Mouse (Mus musculus) heart, postnatal 0 days (tissue): ENCODE data around the gene Ddrgk1.

ENCODE experiments used
- CTCF ChIP-seq: IDR thresholded peaks from 2 replicates; pipeline ENCODE4 v1.5.1; 2016; ENCODE audit warnings: antibody characterized with exemption, control low read depth, low read depth
- EP300 ChIP-seq: IDR thresholded peaks from 2 replicates; pipeline ENCODE4 v1.6.1; 2016; ENCODE audit warnings: antibody characterized with exemption, low read depth

DNA sequence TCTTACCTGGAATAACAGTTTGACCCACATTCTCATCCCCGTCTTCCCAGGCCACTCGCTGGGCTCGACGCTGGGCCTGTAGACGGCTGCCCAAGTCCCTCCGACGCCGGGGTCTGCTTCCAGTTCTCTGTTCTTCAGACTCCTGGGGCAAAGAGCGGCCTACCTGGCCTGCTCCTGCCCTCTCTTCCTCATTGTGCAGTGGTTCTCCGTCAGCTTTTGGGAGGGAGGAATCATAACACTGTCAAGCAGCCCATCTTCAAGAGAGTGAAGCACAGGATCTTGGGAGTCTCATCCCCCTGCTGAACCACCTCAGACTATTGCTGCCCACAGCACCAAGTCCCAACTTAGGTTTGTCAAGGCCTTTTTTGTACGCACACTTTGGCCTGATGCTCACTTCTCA lies 1.1 kb downstream of the Ddrgk1 start:
- TF ChIP-seq CTCF (no peak), EP300 (no peak)
